Mouse (Mus musculus) cerebellum, adult 2 months (tissue): ENCODE data around the gene Gm49354. TPM values are rescaled to one million over a fixed set of nuclear protein-coding genes. Genes with fewer than 3 reads are reported as not detected.
"Not testable (repeated sequence)": the region's sequence is repeated elsewhere in the genome, so short reads cannot be mapped to it uniquely, and the experiment has no call there.

ENCODE experiments used
- DNase-seq, 2 experiments: peaks; one replicate each; pipeline ENCODE4 v3.0.0; 2021
- H3K27ac ChIP-seq: fragments of 200-500 bp; 2 replicates; pipeline ENCODE4 v1.5.1; 2012; ENCODE audit warnings: low read length, control low read depth, inconsistent platforms; ENCODE audit not compliant: insufficient read depth
- H3K27me3 ChIP-seq: fragments of 200-500 bp; 2 replicates; pipeline ENCODE4 v1.6.1; 2012; ENCODE audit warnings: inconsistent platforms, mild to moderate bottlenecking, low read length, moderate library complexity; ENCODE audit not compliant: control insufficient read depth, insufficient read depth
- H3K4me1 ChIP-seq: fragments of 200-500 bp; 2 replicates; pipeline ENCODE4 v1.6.1; 2011; ENCODE audit warnings: low read length; ENCODE audit not compliant: control insufficient read depth, insufficient read depth
- H3K4me3 ChIP-seq: fragments of 200-500 bp; replicated peaks from 2 replicates; pipeline ENCODE3; 2011; ENCODE audit warnings: mild to moderate bottlenecking, low read depth, low read length, control low read depth; ENCODE audit not compliant: insufficient read depth
- CTCF ChIP-seq: fragments of 200-500 bp; IDR thresholded peaks from 2 replicates; pipeline ENCODE4 v1.5.1; 2011; ENCODE audit warnings: low read depth, mild to moderate bottlenecking, control low read depth, low read length, moderate library complexity, borderline replicate concordance; ENCODE audit not compliant: insufficient read depth
- POLR2A ChIP-seq: fragments of 200-500 bp; IDR thresholded peaks from 2 replicates; pipeline ENCODE4 v1.6.1; 2011; ENCODE audit warnings: low read length, control low read depth, borderline replicate concordance; ENCODE audit not compliant: insufficient read depth
- WGBS: fragments of 180-500 bp; shearing (Covaris S2); methylation state at CpG from one replicate; pipeline ENCODE4 v1.1.7; 2018; 5-methylcytosine and 5-hydroxymethylcytosine counted together
- polyA plus RNA-seq: library from polyadenylated mRNA; depleted of rRNA; stranded (reverse); fragments of >200 nt; gene quantifications from 2 replicates; pipeline ENCODE4 v1.2.3, GENCODE M21; 2012

Gene Gm49354
- polyA plus RNA-seq, 1 experiment: not detected

GRCm38 (mm10) chr13:59801000-59801399 lies 19.0 kb upstream of the Gm49354 start:
- no peak overlapping the region for H3K27ac ChIP-seq
- H3K4me3 ChIP-seq: no peak overlapping the region
- no peaks in the 10 kb centered on the region for H3K27me3 ChIP-seq
- 38% methylated on average over 6 of the region's 6 CpGs for WGBS
- DNase-seq: peak; percentile 25 to 30
- H3K4me1 ChIP-seq: peaks cover 5% of the 10 kb centered on the region; the same call in 1 of the 2 replicates
- TF ChIP-seq CTCF (no peak), POLR2A (no peak)

- TF ChIP-seq POLR2A (no peak), CTCF (no peak)
- WGBS: 89% methylated on average over 2 of the region's 2 CpGs
- H3K4me3 ChIP-seq: no peak overlapping the region
- H3K27ac ChIP-seq: no peak overlapping the region
- DNase-seq: no peak
- peaks cover 9% of the 10 kb centered on the region for H3K4me1 ChIP-seq
- H3K27me3 ChIP-seq: no peaks in the 10 kb centered on the region
These were observed 18.0 kb upstream of the Gm49354 start for GRCm38 (mm10) chr13:59800077-59800476.

- 97% methylated on average over 1 of the region's 1 CpGs for WGBS
- no peaks in the 10 kb centered on the region for H3K27me3 ChIP-seq
- no peak overlapping the region for H3K27ac ChIP-seq
- no peak for TF ChIP-seq CTCF
- TF ChIP-seq POLR2A: no peak
- no peak overlapping the region for H3K4me3 ChIP-seq
- peaks cover 14% of the 10 kb centered on the region for H3K4me1 ChIP-seq
- no peak for DNase-seq
These were observed 16.3 kb upstream of the Gm49354 start for GRCm38 (mm10) chr13:59798306-59798705.

DNA sequence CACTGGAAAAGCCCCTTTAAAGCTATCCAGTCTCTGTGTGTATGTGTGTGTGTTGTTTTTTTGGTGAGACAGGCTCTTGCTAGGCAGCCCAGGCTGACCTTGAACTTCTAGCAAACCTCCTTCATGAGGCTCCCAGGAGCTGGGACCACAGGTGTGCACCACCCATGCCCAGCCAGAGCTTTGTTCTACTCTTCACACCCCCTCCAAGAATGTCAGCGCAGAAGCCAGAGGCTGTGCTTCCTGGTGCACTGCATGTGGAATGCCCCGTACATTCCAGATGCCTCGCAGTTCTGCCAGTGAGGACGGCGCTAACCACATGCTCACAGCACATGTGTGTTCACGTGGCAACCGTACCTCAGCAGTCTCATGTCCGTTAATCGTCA lies 14.4 kb upstream of the Gm49354 start:
- no peak for DNase-seq
- no peak overlapping the region for H3K4me3 ChIP-seq
- H3K27me3 ChIP-seq: no peaks in the 10 kb centered on the region
- 92% methylated on average over 9 of the region's 9 CpGs for WGBS
- no peak overlapping the region for H3K27ac ChIP-seq
- TF ChIP-seq CTCF (no peak), POLR2A (no peak)
- H3K4me1 ChIP-seq: peaks cover 14% of the 10 kb centered on the region

DNA sequence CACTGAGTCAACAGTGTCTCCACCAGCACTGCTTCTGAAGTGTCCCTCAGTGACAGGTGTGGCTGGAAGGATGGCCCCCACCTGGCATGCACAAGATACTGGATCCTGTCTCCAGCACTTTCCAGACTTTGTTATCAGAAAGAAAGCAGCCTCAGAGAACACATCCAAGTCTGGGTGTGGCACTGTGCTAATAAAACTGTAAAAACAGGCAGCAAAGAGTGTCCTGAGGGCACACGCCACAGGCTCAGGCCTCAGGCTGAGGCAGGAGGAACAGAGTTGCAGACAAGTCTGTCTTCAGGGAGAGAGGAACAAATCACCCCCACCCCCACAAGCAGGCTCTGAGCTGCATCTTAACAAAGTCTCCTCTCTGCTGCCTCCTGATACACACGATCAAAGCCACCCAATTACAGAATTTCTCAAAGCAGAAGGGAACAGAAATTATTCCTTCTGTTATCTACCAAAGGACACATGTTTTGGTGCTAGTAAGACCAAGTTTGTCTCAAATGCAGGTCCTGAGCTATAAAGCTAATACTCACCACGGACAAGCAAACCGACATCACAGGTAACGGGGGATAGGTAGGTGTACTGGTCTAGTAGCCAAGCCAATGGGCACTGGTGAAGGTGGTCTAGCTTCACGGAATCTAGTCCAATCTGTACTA lies 13.9 kb upstream of the Gm49354 start:
- Histone ChIP-seq H3K27ac (no peak overlapping the region), H3K4me1 (peaks cover 12% of the 10 kb centered on the region), H3K27me3 (no peaks in the 10 kb centered on the region), H3K4me3 (no peak overlapping the region)
- DNase-seq: no peak
- WGBS: 96% methylated on average over 6 of the region's 6 CpGs
- TF ChIP-seq CTCF: no peak
- no peak for TF ChIP-seq POLR2A

GRCm38 (mm10) chr13:59794786-59795185 lies 12.7 kb upstream of the Gm49354 start:
- 16% methylated on average over 1 of the region's 1 CpGs for WGBS
- H3K27me3 ChIP-seq: no peaks in the 10 kb centered on the region
- H3K4me3 ChIP-seq: no peak overlapping the region
- DNase-seq: peak; percentile 23 to 59
- TF ChIP-seq CTCF: no peak
- no peak for TF ChIP-seq POLR2A
- H3K27ac ChIP-seq: 0 out of 2 replicates have a peak overlapping the region, but pooled peaks have one; percentile 69
- peaks cover 9% of the 10 kb centered on the region for H3K4me1 ChIP-seq

GRCm38 (mm10) chr13:59779744-59780264 lies 2.2 kb downstream of the Gm49354 start:
- not testable (repeated sequence) for H3K4me3 ChIP-seq, H3K4me1 ChIP-seq, DNase-seq, H3K27me3 ChIP-seq, H3K27ac ChIP-seq
- WGBS: 98% methylated on average over 1 of the region's 1 CpGs

DNA sequence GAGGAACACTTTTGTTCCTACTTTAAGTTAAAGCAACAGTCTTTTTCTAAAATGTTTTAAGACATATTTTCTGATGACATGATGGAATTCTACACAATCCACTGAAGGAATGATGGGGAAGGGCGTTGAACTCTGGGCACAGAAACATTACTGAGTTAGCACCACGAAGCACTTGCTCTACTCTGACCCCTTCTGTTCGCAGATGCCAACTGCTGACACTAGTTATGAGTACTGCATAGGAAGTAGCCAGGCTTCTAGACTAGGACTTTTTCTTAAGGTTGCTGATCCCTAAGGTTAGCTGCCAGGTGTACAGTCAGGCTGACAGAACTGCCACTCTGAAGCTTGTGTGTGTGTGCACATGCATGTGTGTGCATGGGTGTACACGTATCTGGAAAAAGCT lies 2.8 kb downstream of the Gm49354 start:
- no peak overlapping the region for H3K4me3 ChIP-seq
- no peak for DNase-seq
- H3K27me3 ChIP-seq: no peaks in the 10 kb centered on the region
- no peak overlapping the region for H3K27ac ChIP-seq
- H3K4me1 ChIP-seq: no peaks in the 10 kb centered on the region
- 80% methylated on average over 4 of the region's 4 CpGs for WGBS
- TF ChIP-seq CTCF: no peak
- no peak for TF ChIP-seq POLR2A

- no peak overlapping the region for H3K27ac ChIP-seq
- no peak overlapping the region for H3K4me3 ChIP-seq
- H3K4me1 ChIP-seq: peaks cover 5% of the 10 kb centered on the region
- DNase-seq: no peak
- TF ChIP-seq POLR2A: no peak
- TF ChIP-seq CTCF: no peak
- WGBS: 82% methylated on average over 3 of the region's 3 CpGs
- no peaks in the 10 kb centered on the region for H3K27me3 ChIP-seq
These were observed 6.9 kb downstream of the Gm49354 start for GRCm38 (mm10) chr13:59775168-59775567.
